Comparison of ENCODE assay signal across 18 mouse cellular contexts in genomic region chr14:16758773-16759434, GRCm38 (mm10).
"Had no signal": no experiment of that assay in that cellular context is flagged by ENCODE, and none has a peak within 500 bp of the region (broad histone marks: within the 10 kb centered on the region; RNA-seq: fewer than 3 reads in every experiment).

No protein-coding gene starts in this region.

- H3K4me3 ChIP-seq: limb, embryonic 12.5 days; liver, embryonic 13.5 days; lung, embryonic 15.5 days; megakaryocyte, embryonic 14.5 days; myocyte; neural tube, embryonic 15.5 days had no signal

- H3K4me2 ChIP-seq: limb, embryonic 12.5 days; liver, embryonic 13.5 days; lung, embryonic 15.5 days; neural tube, embryonic 15.5 days had no signal

- H3K9ac ChIP-seq: limb, embryonic 12.5 days; liver, embryonic 13.5 days; liver, postnatal 0 days; lung, embryonic 15.5 days; neural tube, embryonic 15.5 days had no signal

- H3K27ac ChIP-seq: kidney, postnatal 0 days; limb, embryonic 12.5 days; liver, embryonic 13.5 days; lung, embryonic 15.5 days; macrophage; neural tube, embryonic 15.5 days had no signal

- ATAC-seq: liver, postnatal 0 days had no signal

- H3K36me3 ChIP-seq: limb, embryonic 12.5 days; liver, embryonic 13.5 days; lung, embryonic 15.5 days; neural tube, embryonic 15.5 days had no signal

- H3K4me1 ChIP-seq: limb, embryonic 12.5 days; liver, embryonic 13.5 days; lung, embryonic 15.5 days; neural tube, embryonic 15.5 days had no signal

- DNase-seq: kidney, adult 9 months; kidney, postnatal 36 days; layer of hippocampus, adult 9-11 months; layer of hippocampus, postnatal 36 days; liver; liver, embryonic 13.5 days; liver, postnatal 0 days; lung, postnatal 14 days; right cerebral cortex, adult 18-20 months; right cerebral cortex, postnatal 25 days; thymus, postnatal 4 days had no signal

- H3K9me3 ChIP-seq: limb, embryonic 12.5 days; liver, embryonic 13.5 days; lung, embryonic 15.5 days; neural tube, embryonic 15.5 days had no signal

- H3K27me3 ChIP-seq: limb, embryonic 12.5 days; liver, embryonic 13.5 days; lung, embryonic 15.5 days; megakaryocyte, embryonic 14.5 days; neural tube, embryonic 15.5 days had no signal
